Mouse (Mus musculus): Measurements from ENCODE around the gene Olfr307.
"Not testable (repeated sequence)": the region's sequence is repeated elsewhere in the genome, so short reads cannot be mapped to it uniquely, and the experiment has no call there.

Olfr307 gene

DNA sequence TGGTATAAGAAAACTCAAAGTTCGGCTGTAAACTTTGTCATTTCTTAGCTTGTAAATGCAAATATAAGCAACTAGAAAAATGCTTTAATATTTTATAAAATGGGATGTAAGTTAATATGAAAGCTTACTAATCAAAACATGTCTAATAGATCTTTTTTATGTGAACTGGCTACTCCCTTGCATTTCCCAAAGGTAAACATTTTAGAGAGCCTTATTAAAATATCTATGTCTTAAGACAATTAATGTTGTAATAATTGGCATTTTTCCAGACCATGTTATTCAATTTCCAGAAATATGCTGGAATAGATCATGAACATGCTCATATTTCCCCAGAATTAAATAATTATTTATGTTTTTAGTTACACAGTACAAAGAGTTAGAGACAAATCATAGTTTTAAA is at the start of gene Olfr307:
TSS of gene Olfr307 (minus strand) at position 101 of the 400 bp plus-strand sequence.
- DNase-seq (ENCODE audit: low spot score in 2 of 2), result no peak

DNA sequence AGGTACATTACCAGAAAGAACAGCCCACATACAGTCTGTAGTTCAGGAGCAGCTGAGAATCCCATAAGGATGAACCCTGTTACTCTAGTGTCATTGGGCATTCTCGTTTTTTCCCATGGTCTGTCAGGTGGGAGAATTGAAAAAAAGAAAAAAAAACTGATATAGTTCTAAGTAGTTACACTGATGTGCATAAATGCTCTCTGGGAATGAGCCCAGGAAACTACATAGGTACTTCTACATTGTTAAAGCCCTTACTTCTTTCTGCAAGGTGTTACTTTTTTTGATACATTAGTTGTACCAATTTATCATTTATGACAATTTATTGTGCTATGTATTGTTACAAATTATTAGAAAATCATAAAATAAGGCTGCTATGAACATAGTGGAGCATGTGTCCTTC is 49.2 kb upstream of the Olfr307 start, which contains the start of gene Olfr304:
TSS of gene Olfr304 (minus strand) at position 101 of the 400 bp plus-strand sequence.
- no peak for DNase-seq (ENCODE audit: low spot score in 2 of 2)

DNA sequence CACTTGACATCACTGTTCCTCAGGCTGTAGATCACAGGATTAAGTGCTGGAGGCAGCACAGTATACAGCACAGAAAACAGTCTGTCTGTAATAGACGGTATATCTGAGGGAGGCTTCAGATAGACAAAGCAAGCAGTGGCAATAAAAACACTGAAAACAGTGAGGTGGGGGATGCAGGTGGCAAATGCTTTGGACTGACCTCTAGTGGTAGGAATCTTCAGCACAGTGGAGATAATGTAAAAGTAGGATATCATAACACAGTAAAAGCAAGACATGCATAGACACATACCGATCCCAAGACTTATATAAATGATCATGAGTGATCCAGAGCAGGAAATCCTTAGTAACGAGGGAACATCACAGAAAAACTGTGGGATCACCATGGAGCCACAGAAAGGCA is 48.4 kb upstream of the Olfr307 start:
- DNase-seq (ENCODE audit: low spot score in 2 of 2), result no peak

DNA sequence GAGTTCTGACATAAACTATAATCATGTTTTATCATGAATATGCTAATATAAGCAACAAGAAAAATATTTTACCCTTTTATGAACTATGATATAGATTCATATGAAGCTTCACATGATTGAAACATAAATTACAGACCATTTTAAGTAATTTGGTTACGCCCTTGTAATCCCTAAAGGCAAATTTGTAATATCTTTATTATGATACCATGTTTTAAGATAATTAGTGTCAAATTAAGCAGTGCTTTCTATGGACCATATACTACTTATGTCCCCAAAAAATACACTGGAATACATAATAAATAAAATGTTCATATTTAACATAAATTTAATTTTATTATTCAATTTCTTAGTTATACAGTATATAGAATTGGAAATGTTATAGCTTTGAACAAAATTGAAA is 29.4 kb upstream of the Olfr307 start, which contains the start of gene Olfr305:
TSS of gene Olfr305 (minus strand) at position 101 of the 400 bp plus-strand sequence.
- DNase-seq (ENCODE audit: low spot score in 2 of 2), result no peak

DNA sequence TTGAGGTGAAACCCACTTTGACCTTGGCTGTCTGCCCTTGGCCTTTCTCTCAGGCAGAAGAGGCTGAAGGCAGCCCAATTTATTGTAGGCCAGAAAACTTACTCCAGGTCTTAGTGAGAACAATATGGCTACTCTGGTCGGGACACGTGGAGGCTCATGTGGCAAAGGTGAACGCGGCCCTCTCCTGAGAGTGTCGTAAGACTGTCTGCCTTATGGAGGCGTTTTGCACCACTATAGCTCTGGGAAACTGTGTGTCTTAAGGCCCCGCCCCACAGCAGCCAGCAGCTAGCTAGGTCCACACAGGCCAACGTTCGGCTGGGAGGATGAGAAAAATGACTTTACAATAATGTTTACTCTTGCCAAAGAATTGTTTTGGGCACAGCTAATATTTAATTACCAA is 8.9 kb upstream of the Olfr307 start:
- DNase-seq (ENCODE audit: low spot score in 2 of 2), result not testable (repeated sequence)

DNA sequence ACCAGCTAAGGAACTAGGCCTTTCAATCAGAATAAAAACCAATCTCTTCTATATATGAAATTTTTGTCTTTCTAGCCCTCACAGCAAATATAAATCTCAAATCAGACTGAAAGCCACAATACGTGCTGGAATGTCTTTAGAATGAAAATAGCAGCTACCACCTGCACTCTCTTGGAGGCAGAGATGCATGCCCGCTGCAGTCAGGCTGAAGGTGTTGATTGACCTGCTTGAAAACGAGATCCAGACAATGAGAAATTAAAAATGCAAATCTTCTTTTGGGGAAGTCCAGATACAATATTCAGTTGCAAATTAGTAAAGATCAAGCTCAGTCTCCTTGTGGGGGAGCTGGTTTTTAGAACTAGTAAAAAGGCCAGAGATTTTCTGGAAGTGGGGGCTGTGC is 6.9 kb upstream of the Olfr307 start:
- no peak for DNase-seq (ENCODE audit: low spot score in 2 of 2)

DNA sequence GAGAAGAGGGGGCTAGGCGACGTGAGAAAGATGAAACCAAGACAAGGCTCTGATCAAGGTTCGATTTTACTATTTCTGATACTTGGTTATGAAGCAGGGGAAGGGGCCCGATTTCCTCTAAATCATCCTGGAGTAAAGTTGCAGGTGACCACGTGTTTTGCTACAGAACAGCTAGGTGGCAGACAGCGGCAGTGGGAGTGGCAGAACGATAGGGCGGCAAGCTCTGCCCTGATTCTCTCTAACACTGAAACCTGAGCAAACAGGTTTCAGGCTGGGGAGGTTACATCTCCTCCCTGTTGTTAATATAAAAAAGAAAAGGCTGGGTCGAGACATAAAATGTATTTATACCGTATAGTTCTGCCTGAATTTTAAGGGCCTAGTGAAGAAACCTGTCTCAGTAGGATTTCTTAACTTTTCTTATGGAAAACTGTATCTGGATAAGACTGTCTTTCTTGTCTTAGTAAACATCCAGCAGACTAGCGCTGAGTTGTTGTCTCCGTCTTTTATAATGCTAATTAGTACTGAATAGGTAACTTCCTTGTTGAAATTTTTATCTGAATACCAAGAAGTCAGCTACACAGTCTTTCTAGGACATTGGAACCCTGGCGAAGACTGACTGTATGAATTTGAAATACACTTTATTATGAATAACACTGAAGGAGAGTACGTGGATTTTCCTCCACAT is 5.6 kb upstream of the Olfr307 start:
- no peak for DNase-seq (ENCODE audit: low spot score in 2 of 2)

DNA sequence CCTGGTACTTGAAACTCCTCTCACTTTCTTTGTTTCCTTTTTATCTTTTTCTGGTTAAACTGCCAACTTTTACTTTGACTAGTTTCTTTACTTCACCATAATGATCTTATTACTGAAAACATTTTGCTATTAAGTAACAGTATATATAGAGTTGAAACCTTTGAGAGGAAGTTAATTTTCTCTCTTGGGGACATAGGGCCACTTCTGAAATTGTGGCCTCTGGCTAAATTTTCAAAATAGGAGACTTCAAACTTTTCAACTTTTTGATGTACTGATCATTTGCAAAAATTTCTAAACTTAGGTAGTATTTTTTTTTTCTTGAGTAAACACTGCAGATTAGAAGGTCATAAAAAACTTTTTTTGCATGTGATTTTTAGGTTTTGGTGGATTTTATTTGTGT is 11.9 kb downstream of the Olfr307 start, which contains the start of gene Olfr308:
TSS of gene Olfr308 (minus strand) at position 101 of the 400 bp plus-strand sequence.
- no peak for DNase-seq (ENCODE audit: low spot score in 2 of 2)

DNA sequence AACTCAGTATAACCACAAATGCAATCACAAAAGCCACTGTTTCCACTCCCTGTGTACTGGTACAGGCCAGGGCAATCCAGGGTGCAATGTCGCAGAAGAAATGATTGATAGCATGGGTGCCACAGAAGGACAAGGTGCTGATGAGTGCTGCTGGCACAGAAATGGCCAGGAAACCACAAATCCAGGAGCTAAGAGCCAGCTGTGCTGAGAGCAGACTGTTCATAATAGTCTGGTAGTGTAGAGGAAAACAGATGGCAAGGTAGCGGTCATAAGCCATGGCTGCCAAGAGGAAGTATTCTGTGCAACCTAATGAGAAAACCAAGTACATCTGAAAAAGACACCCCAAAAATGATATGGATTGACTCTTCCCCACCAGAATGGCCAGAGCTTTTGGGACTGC is 16.1 kb downstream of the Olfr307 start:
- no peak for DNase-seq (ENCODE audit: low spot score in 2 of 2)

DNA sequence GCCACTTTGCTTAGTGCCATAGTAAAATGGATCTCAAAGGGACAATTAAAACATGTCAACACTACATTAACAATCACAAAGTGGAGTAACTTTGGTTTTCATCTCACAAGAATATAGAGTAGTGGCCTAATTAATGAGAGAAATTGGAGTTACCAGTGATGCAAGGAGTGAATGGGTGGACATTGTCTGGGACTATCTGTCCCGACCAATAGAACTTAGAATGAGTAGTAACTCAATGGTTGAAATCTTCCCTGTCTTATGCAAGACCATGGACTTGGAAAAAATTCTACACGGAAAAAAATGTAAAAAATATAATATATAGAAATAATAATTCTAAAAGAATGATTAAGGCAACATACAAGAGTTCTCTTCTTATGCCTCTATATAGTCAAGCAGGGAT is 23.8 kb downstream of the Olfr307 start, which contains the start of gene Olfr309:
TSS of gene Olfr309 (minus strand) at position 101 of the 400 bp plus-strand sequence.
- no peak for DNase-seq (ENCODE audit: low spot score in 2 of 2)
